Mouse (Mus musculus) myocyte (in vitro differentiated cells): ENCODE measurements at regions not wholly inside any gene's neighbourhood (a gene's known extent, or its start where the extent isn't known, plus 50 kb on each side); places are given as distances from the start of the nearest gene placed in this dataset.

Experiments used
- POLR2A ChIP-seq: IDR thresholded peaks from one replicate; pipeline ENCODE4 v1.6.1; 2011; ENCODE audit warnings: low read depth, mild to moderate bottlenecking, control low read depth, moderate library complexity; ENCODE audit not compliant: insufficient read length
- USF1 ChIP-seq: IDR thresholded peaks from one replicate; pipeline ENCODE4 v1.6.1; 2011; ENCODE audit warnings: low read depth, mild to moderate bottlenecking, control low read depth, moderate library complexity

DNA sequence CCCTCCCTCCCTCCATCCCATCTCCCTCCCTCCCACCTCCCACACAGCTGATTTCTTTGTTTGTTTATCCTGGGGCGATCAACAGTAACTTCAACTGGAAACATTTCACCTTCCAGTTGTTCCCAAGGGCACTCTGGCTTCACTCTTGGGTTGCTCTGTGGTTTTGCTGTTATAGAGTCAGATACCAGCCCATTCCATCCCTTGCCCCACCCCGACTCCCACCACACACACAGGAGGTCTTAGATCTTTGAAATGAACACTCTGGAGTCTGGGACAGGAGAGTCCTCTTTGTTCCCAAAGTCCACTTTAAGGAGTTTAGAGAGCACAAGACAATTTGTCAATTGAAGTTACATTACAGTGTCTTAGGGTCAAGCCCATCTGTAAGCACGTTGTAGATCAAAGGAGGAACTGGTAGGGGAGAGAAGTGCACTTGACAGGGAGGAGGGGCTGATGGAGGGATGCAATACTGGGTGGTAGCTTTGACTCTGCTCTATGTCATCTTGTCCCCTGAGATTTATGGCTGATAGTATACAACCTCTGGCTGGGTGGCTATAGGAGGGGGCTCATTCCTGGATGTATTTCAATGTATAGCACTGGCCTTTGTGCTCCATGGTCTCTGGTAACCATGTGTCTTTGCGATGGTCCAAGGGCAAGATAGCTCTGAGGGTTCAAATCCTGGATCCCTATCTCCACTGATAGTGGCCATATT, 313.9 kb downstream of the Glrx3 start:
- TF ChIP-seq POLR2A (no peak), USF1 (no peak)
